Mouse (Mus musculus): ENCODE data around the gene Tmcc1. TPM values are rescaled to one million over a fixed set of nuclear protein-coding genes. Genes with fewer than 3 reads are reported as not detected.
"Not testable (repeated sequence)": the region's sequence is repeated elsewhere in the genome, so short reads cannot be mapped to it uniquely, and the experiment has no call there.

Tmcc1 gene
- total and polyA plus RNA-seq, 2 experiments from 2014 or later, result 11.8 to 40.9 TPM

DNA sequence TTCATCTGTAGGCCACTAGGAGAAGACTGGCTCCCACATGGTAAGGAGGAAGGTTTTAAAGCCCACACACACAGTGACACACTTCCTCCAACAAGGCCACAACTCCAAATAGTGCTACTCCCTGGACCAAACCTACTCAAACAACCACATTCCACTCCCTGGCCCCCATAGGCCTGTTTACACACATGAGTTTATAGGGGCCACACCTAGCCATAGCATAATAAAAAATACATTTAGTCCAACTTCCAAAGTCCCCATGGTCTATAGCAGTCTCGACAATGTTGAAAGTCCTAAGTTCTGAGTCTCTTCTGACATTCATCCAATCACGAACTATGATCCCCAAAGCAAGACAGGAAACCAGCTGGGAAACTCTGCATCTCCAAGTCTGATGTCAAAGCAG, 14.9 kb downstream of the Tmcc1 start:
- no peaks in the 10 kb centered on the region for H3K27me3 ChIP-seq (ENCODE audit: insufficient read depth, low read length)
- no peak overlapping the region for H3K4me2 ChIP-seq (ENCODE audit: low read depth, low read length, poor library complexity, severe bottlenecking)
- no peak overlapping the region for H3K9ac ChIP-seq (replicated peaks; ENCODE audit: low read length, poor library complexity, severe bottlenecking)
- no peak overlapping the region for H3K27ac ChIP-seq (ENCODE audit: low read depth, low read length)
- no peak for TF ChIP-seq CTCF (IDR thresholded peaks at IDR 0.05)
- 100% methylated on average over 2 of the region's 2 CpGs for WGBS
- ATAC-seq (ENCODE audit: low FRiP score), result no peak
- H3K4me1 ChIP-seq (ENCODE audit: insufficient read depth, low read length), result no peaks in the 10 kb centered on the region
- no peak for DNase-seq (ENCODE audit: low spot score)
- 0 out of 2 replicates have a peak, but pooled peaks cover 2% of the 10 kb centered on the region for H3K36me3 ChIP-seq (ENCODE audit: insufficient read depth, low read length)
- no peaks in the 10 kb centered on the region for H3K9me3 ChIP-seq (ENCODE audit: low read length)
- no peak overlapping the region for H3K4me3 ChIP-seq (ENCODE audit: low read depth, low read length)

DNA sequence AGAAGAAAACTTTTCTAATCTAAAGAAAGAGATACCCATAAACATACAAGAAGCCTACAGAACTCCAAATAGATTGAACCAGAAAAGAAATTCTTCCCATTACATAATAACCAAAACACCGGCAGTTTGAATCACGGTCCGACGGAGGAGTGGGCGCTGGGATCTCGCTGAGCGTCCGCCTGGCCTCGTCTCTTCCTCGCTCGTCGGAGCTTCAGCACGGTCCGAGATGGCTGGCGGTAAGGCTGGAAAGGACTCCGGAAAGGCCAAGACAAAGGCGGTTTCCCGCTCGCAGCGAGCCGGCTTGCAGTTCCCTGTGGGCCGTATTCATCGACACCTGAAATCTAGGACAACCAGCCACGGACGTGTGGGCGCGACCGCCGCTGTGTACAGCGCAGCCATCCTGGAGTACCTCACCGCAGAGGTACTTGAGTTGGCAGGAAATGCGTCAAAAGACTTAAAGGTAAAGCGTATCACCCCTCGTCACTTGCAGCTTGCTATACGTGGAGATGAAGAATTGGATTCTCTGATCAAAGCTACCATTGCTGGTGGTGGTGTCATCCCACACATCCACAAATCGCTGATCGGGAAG, 19.7 kb downstream of the Tmcc1 start:
- H3K27me3 ChIP-seq (ENCODE audit: insufficient read depth, low read length); H3K4me2 ChIP-seq (ENCODE audit: low read depth, low read length, poor library complexity, severe bottlenecking); H3K4me1 ChIP-seq (ENCODE audit: insufficient read depth, low read length); ATAC-seq (ENCODE audit: low FRiP score); H3K27ac ChIP-seq (ENCODE audit: low read depth, low read length); H3K4me3 ChIP-seq (ENCODE audit: low read depth, low read length); H3K9me3 ChIP-seq (ENCODE audit: low read length); DNase-seq (ENCODE audit: low spot score); H3K9ac ChIP-seq (replicated peaks; ENCODE audit: low read length, poor library complexity, severe bottlenecking); H3K36me3 ChIP-seq (ENCODE audit: insufficient read depth, low read length): not testable (repeated sequence)
- WGBS, result 75% methylated on average over 37 of the region's 37 CpGs

DNA sequence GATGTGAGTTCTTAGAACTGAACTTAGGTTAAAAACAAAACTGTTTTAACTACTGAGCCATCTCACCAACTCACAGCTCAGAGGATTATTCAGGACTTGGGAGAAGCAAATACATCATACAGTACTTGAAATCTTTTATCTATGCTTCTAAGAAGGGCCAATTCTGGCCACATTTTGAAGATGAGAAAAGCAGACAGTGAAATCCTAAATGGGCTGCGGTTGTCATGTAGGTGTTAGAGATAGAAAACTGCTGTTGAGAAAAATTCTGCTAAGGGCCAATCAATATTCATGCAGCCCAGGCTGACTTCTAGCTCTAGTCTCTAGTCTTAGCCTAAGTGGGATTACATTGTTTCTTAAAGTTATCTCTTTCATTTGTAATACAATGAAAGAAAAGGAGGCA, 26.9 kb downstream of the Tmcc1 start:
- Histone ChIP-seq H3K27ac (ENCODE audit: low read depth, low read length) (no peak overlapping the region), H3K4me1 (ENCODE audit: insufficient read depth, low read length) (no peaks in the 10 kb centered on the region), H3K36me3 (ENCODE audit: insufficient read depth, low read length) (0 out of 2 replicates have a peak, but pooled peaks cover 3% of the 10 kb centered on the region), H3K9ac (replicated peaks; ENCODE audit: low read length, poor library complexity, severe bottlenecking) (no peak overlapping the region), H3K27me3 (ENCODE audit: insufficient read depth, low read length) (no peaks in the 10 kb centered on the region), H3K9me3 (ENCODE audit: low read length) (no peaks in the 10 kb centered on the region), H3K4me2 (ENCODE audit: low read depth, low read length, poor library complexity, severe bottlenecking) (no peak overlapping the region), H3K4me3 (ENCODE audit: low read depth, low read length) (no peak overlapping the region)
- no peak for DNase-seq (ENCODE audit: low spot score)
- ATAC-seq (ENCODE audit: low FRiP score), result no peak
- WGBS, result 95% methylated on average over 1 of the region's 1 CpGs
- no peak for TF ChIP-seq CTCF (IDR thresholded peaks at IDR 0.05)

DNA sequence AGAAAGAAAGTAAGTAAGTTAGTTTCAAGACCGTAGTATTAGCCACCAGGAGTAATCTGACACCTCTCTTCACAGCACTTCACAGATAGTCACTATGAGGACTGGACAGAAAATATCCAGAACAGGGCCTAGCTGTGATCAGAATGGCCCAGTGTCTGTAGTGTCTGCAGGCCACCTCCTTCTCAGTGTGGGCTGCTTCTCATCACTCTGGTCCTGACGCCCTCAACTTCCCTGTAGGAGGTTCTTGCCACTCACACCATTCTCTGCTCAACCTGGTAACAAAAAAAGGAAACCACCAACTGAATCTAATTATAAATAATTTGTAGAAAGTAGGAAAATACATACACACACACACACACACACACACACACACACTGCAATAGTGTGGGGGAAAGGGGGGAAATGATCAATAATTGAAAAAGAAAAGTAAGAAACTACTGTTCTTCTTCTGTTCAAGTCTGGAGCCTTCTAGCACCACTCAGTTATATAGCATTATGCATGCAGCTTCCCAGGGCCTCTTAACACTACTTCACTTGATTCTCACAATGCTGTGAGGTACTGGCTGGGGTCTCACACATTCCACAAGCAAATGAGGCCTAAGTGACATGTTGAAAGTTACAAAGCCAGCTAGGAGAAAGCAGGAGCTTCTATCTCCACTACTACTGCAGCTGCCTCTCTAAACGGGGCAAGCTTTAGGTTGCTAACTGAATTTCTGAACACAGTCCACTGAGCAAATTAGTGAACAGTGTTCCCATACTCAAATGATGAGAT, 38.2 kb downstream of the Tmcc1 start:
- ATAC-seq (ENCODE audit: low FRiP score) (no peak), DNase-seq (ENCODE audit: low spot score) (no peak)
- Histone ChIP-seq H3K4me3 (ENCODE audit: low read depth, low read length) (no peak overlapping the region), H3K9me3 (ENCODE audit: low read length) (no peaks in the 10 kb centered on the region), H3K27me3 (ENCODE audit: insufficient read depth, low read length) (no peaks in the 10 kb centered on the region), H3K9ac (replicated peaks; ENCODE audit: low read length, poor library complexity, severe bottlenecking) (no peak overlapping the region), H3K36me3 (ENCODE audit: insufficient read depth, low read length) (no peaks in the 10 kb centered on the region), H3K4me1 (ENCODE audit: insufficient read depth, low read length) (no peaks in the 10 kb centered on the region), H3K27ac (ENCODE audit: low read depth, low read length) (no peak overlapping the region), H3K4me2 (ENCODE audit: low read depth, low read length, poor library complexity, severe bottlenecking) (no peak overlapping the region)
- no peak for TF ChIP-seq CTCF (IDR thresholded peaks at IDR 0.05)
- 16% methylated on average over 3 of the region's 3 CpGs for WGBS

DNA sequence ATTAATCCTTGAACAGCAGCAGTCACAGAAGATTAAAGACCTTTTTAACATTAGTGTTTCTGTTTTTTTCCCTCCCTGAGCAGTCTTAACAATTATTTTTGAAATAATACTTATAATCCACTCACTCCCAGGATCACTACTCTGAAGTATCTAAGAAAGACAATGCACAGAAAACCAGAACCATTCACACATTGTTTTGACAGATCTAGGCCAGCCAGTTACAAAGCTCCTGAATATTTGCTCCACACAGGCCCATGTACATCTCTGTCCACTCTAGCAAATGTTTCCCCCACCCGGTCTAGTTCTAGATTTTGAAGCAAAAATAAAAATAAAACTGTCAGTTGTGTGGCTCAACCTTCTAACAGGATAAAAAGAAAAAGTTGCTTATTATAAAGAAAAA, 45.9 kb downstream of the Tmcc1 start:
- DNase-seq (ENCODE audit: low spot score), result no peak
- no peaks in the 10 kb centered on the region for H3K36me3 ChIP-seq (ENCODE audit: insufficient read depth, low read length)
- no peak overlapping the region for H3K27ac ChIP-seq (ENCODE audit: low read depth, low read length)
- no peak for ATAC-seq (ENCODE audit: low FRiP score)
- no peak overlapping the region for H3K4me2 ChIP-seq (ENCODE audit: low read depth, low read length, poor library complexity, severe bottlenecking)
- TF ChIP-seq CTCF (IDR thresholded peaks at IDR 0.05), result no peak
- H3K4me3 ChIP-seq (ENCODE audit: low read depth, low read length), result no peak overlapping the region
- no peaks in the 10 kb centered on the region for H3K27me3 ChIP-seq (ENCODE audit: insufficient read depth, low read length)
- no peaks in the 10 kb centered on the region for H3K4me1 ChIP-seq (ENCODE audit: insufficient read depth, low read length)
- H3K9ac ChIP-seq (replicated peaks; ENCODE audit: low read length, poor library complexity, severe bottlenecking), result no peak overlapping the region
- WGBS, result 84% methylated on average over 1 of the region's 1 CpGs
- H3K9me3 ChIP-seq (ENCODE audit: low read length), result no peaks in the 10 kb centered on the region

DNA sequence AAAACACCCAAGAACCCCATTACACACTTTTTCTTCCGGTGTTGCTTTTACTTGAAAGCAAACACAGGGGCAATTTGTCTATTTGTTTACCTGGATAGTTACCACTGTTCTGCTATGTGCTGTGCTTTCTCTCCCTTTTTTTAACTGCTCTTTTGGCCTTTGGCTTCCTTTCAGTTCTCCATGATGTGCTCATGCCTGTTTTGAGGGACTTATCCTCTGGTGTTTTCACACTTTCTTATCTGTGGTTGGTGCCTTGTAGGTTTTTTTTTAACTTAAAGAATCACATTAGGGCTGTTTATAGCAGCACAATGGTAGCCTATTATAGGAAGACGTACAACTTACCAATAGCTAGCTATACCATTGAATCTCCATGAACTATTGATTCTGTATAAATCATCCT, 51.6 kb downstream of the Tmcc1 start:
- TF ChIP-seq CTCF (IDR thresholded peaks at IDR 0.05), result no peak
- DNase-seq (ENCODE audit: low spot score) (no peak), ATAC-seq (ENCODE audit: low FRiP score) (no peak)
- H3K4me3 ChIP-seq (ENCODE audit: low read depth, low read length), result no peak overlapping the region
- no peak overlapping the region for H3K9ac ChIP-seq (replicated peaks; ENCODE audit: low read length, poor library complexity, severe bottlenecking)
- H3K4me1 ChIP-seq (ENCODE audit: insufficient read depth, low read length), result peaks cover 3% of the 10 kb centered on the region; the same call in 1 of the 2 replicates
- H3K9me3 ChIP-seq (ENCODE audit: low read length), result no peaks in the 10 kb centered on the region
- H3K4me2 ChIP-seq (ENCODE audit: low read depth, low read length, poor library complexity, severe bottlenecking), result no peak overlapping the region
- no peak overlapping the region for H3K27ac ChIP-seq (ENCODE audit: low read depth, low read length)
- 59% methylated on average over 2 of the region's 2 CpGs for WGBS
- H3K36me3 ChIP-seq (ENCODE audit: insufficient read depth, low read length), result no peaks in the 10 kb centered on the region
- H3K27me3 ChIP-seq (ENCODE audit: insufficient read depth, low read length), result no peaks in the 10 kb centered on the region
